Mouse (Mus musculus): ENCODE measurements around the gene Larp4. TPM values are rescaled to one million over a fixed set of nuclear protein-coding genes. Genes with fewer than 3 reads are reported as not detected.

Gene Larp4
- total RNA-seq, 2 experiments from 2014 or later, result 55.7 to 58.9 TPM

- DNase-seq, result no peak
Measured at GRCm38 (mm10) chr15:100057698-100058097, 87.8 kb downstream of the Larp4 start.

DNA sequence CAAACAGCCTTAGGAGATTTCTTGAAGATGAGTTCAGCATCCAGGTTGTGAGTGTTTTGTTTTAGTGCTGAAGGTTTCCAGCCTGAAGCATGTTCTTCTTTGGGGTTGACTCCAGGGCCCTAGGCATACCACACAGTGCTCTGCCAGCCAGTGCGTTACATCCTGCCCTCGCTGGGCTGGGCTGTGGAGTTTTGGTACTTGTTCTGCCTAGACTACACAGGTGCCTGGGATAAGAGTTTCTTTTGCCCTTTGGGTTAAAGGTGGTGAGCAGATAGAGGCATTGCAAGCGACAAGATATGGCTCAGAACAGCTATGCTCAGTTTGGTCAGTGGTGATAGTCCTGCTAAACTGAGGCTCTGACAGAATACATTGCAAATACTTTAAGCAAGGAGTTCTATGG is 88.3 kb downstream of the Larp4 start:
- DNase-seq, result no peak

GRCm38 (mm10) chr15:100058912-100059311 is 89.0 kb downstream of the Larp4 start:
- no peak for DNase-seq

DNA sequence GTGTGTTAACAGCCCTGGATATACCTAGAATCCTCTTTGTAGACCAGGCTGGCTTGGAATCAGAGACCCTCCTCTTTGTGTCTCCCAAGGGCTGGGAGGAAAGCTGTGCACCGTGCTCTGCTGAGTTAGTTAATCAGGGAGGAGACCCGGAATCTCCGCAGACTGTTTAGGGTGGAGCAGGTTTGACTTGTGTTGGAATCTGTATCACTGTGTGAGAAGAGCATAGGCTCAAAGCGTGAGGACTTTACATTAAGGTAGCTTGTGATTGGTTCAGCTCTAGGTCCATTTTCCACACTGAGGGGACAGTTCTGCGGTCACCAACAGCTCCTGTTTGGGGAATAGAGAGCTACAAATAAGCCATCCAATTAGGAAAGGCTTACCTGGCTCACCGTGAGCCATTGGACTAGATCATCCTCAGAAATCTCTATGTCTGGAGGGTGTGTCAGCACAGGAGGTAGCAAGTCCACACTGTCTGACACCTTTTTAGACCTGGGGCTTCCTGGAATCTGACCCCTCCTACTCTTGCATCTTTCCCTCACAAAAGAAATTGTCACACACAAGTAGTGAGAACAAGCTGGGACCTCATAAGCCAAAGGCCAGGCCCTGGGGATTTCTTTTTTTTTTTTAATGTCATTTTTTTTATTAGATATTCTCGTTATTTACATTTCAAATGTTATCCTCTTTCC is 89.9 kb downstream of the Larp4 start:
- DNase-seq, result no peak

DNA sequence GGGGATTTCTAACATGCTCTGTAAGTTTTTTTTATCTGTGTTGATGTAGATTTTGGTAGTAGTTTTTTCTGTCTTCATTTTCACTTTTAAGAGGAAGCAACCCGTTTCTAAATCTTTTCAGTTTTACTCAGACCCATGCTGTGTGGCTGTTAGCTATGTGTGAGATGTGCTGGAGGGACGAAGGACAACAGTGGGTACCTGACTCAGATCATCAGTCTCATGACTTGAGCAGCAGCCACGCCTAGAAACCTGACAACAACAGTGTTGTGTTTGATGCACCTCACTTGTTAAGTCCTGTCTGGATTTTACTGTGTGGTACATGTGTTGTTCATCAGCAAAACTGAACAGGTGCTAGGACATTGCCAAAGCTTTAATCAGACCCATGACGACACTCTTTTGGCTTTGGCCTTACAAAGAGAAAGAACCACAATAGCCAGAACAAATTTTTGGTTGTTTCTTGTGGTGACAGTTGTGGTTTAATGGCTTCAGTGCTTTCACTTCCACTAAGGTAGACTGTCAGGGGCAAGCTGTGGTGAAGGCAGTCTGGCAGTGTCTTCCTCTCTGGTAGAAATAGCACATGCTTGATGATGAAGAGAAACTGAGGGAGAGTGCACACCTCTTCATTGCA is 90.8 kb downstream of the Larp4 start:
- no peak for DNase-seq

- no peak for DNase-seq
Measured at GRCm38 (mm10) chr15:100061377-100061776, 91.5 kb downstream of the Larp4 start.

- no peak for DNase-seq
Measured at GRCm38 (mm10) chr15:100063229-100063773, 93.4 kb downstream of the Larp4 start.

Other genes starting within 250 kb of the Larp4 start
- gene Cox14, start 244.4 kb upstream of the Larp4 start, total RNA-seq (2021), result 100 to 1,000 TPM; 238 to 271 TPM
- 10 to 100 TPM; 16.6 to 19.9 TPM for gene Cers5, start 197.2 kb upstream of the Larp4 start, total RNA-seq (2021)
- 10 to 100 TPM; 14.3 to 16.1 TPM for gene Lima1, start 94.6 kb upstream of the Larp4 start, total RNA-seq (2021)
- under 1 TPM; 0.07 to 0.15 TPM for gene Fam186a, start 3.0 kb upstream of the Larp4 start, total RNA-seq (2021)
- gene Dip2b, start 68.6 kb downstream of the Larp4 start, total RNA-seq (2021), result 10 to 100 TPM; 19.4 to 20.2 TPM